Mouse (Mus musculus): Measurements from ENCODE around the gene Washc4.

DNA sequence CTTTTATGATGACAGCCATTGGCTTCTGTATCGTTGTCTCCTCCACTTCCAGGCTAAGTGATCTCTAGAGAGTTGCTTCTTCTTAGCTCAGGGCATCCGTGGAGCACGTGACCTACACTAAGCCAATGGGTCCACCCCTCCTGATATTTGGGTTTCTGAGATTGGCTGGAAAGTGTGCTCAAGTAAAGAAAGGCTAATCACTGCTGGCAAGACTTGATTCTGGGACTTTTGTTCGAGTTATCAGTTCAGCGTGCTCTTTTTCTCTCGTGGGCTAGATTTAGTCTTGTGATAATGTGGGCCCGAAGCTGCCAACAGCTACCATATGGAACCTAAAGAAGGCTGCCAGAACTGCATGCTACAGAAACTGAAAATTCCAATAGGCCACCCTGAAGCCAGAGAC lies 1.3 kb upstream of the Washc4 start:
- TF ChIP-seq POLR2A (IDR thresholded peaks at IDR 0.05; ENCODE audit: borderline replicate concordance, extremely low read depth, insufficient read depth, insufficient read length, poor library complexity, severe bottlenecking) (no peak), CTCF (IDR thresholded peaks at IDR 0.05; ENCODE audit: borderline replicate concordance, extremely low read depth, insufficient read depth, insufficient read length) (no peak)
